Mouse (Mus musculus) thymus, adult 2 months (tissue): ENCODE measurements around the gene Oxsr1. TPM values are rescaled to one million over a fixed set of nuclear protein-coding genes. Genes with fewer than 3 reads are reported as not detected.

Source experiments
- DNase-seq: peaks from one replicate; pipeline ENCODE4 v3.0.0; 2021
- H3K27ac ChIP-seq: fragments of 200-500 bp; 2 replicates; pipeline ENCODE4 v1.5.1; 2012; ENCODE audit warnings: low read length, control low read depth; ENCODE audit not compliant: control insufficient read depth, insufficient read depth
- H3K27me3 ChIP-seq: fragments of 200-500 bp; 2 replicates; pipeline ENCODE4 v1.6.1; 2012; ENCODE audit warnings: mild to moderate bottlenecking, low read length, moderate library complexity, mixed read lengths; ENCODE audit not compliant: control insufficient read depth, insufficient read depth
- H3K36me3 ChIP-seq: fragments of 200-500 bp; 2 replicates; pipeline ENCODE4 v1.6.1; 2012; ENCODE audit warnings: mild to moderate bottlenecking, low read length, moderate library complexity; ENCODE audit not compliant: control insufficient read depth, insufficient read depth
- H3K4me1 ChIP-seq: fragments of 200-500 bp; replicated peaks from 2 replicates; pipeline ENCODE4 v1.6.1; 2012; ENCODE audit warnings: low read length; ENCODE audit not compliant: control insufficient read depth, insufficient read depth
- H3K4me3 ChIP-seq: fragments of 200-500 bp; 2 replicates; pipeline ENCODE4 v1.5.1; 2012; ENCODE audit warnings: mild to moderate bottlenecking, low read length, control low read depth, moderate library complexity; ENCODE audit not compliant: control insufficient read depth, insufficient read depth
- CTCF ChIP-seq: fragments of 200-500 bp; IDR thresholded peaks from 2 replicates; pipeline ENCODE4 v1.5.1; 2012; ENCODE audit warnings: mild to moderate bottlenecking, control low read depth, low read length, moderate library complexity, borderline replicate concordance; ENCODE audit not compliant: control insufficient read depth, poor library complexity, insufficient read depth; ENCODE audit errors: extremely low read depth
- POLR2A ChIP-seq: fragments of 200-500 bp; IDR thresholded peaks from 2 replicates; pipeline ENCODE4 v1.6.1; 2012; ENCODE audit warnings: mild to moderate bottlenecking, low read length, control low read depth, moderate library complexity; ENCODE audit not compliant: control insufficient read depth, poor library complexity, insufficient read depth; ENCODE audit errors: extremely low read depth
- WGBS: fragments of 180-500 bp; shearing (Covaris S2); methylation state at CpG from one replicate; pipeline ENCODE4 v1.1.7; 2018; 5-methylcytosine and 5-hydroxymethylcytosine counted together
- polyA plus RNA-seq: library from polyadenylated mRNA; depleted of rRNA; stranded (reverse); fragments of >200 nt; gene quantifications from 2 replicates; pipeline ENCODE4 v1.2.3, GENCODE M21; 2012

Oxsr1 gene
- polyA plus RNA-seq, 1 experiment = 25.3 TPM

DNA sequence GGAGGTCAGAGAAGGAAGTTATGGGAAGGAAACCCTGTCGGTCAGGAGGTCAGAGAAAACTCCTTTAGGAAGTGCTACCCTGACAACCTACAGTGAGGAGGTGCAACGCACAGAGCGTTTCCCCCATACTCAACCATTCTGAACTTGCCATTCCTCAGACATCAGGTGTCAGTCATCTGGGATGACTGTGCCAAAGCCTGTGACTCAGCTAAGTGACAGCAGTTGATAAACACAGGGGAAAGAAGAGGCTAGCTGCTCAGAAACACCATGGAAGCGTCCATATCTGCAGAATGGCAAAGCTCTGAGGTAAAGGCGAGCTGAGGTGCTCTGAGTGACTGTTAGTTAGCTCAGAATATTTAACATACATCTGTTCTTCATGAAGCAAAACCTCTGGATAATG, 64.1 kb downstream of the Oxsr1 start:
- peaks cover 7% of the 10 kb centered on the region for H3K36me3 ChIP-seq
- 94% methylated on average over 5 of the region's 5 CpGs for WGBS
- H3K27me3 ChIP-seq = no peaks in the 10 kb centered on the region
- H3K4me1 ChIP-seq = no peaks in the 10 kb centered on the region
- H3K27ac ChIP-seq = no peak overlapping the region
- no peak overlapping the region for H3K4me3 ChIP-seq
- no peak for DNase-seq
- no peak for TF ChIP-seq POLR2A
- no peak for TF ChIP-seq CTCF

DNA sequence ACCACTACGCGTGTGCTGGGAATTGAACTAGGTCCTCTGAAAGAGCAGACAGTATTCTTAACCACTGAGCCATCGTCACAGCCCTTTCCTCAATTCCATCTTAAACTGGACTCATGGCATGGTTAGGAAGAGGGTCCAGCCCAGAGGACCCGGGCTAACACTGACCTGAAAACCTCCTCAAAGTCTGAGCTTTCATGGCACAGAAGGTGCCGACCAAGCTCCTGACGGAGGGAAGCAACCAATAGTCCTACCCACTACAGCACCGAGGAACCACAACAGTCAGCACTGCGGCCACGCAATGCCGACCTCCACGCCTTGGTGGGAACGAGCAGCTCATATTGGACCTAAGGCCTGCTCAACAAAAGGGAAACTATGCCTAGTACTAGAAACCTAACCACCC, 66.1 kb downstream of the Oxsr1 start:
- DNase-seq = no peak
- Histone ChIP-seq H3K4me3 (no peak overlapping the region), H3K4me1 (no peaks in the 10 kb centered on the region), H3K27ac (no peak overlapping the region), H3K36me3 (peaks cover 4% of the 10 kb centered on the region; the same call in 1 of the 2 replicates), H3K27me3 (no peaks in the 10 kb centered on the region)
- WGBS = 98% methylated on average over 12 of the region's 12 CpGs
- TF ChIP-seq CTCF (no peak), POLR2A (no peak)

DNA sequence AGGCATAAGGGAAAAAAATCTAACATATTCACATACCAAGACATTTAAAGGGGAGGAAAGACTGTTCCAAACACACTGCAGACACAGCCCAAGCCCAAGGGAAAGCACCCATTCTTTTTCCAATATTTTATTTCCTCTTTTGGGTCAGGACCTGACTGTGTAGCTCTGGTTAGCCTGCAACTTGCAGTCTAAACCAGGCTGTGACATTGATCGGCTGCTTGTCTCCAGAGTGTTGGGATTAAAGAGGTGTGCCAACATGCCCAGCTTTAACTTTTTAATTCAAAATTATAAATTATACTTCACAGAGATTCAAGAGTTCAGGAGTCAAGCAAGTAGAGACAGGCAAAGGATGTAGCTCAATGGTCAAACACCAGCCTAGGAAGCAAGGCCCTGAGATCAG, 67.1 kb downstream of the Oxsr1 start:
- no peak for DNase-seq
- Histone ChIP-seq H3K4me1 (no peaks in the 10 kb centered on the region), H3K4me3 (no peak overlapping the region), H3K27me3 (no peaks in the 10 kb centered on the region), H3K27ac (no peak overlapping the region), H3K36me3 (peaks cover 12% of the 10 kb centered on the region)
- TF ChIP-seq CTCF = no peak
- no peak for TF ChIP-seq POLR2A
- 86% methylated on average over 1 of the region's 1 CpGs for WGBS

DNA sequence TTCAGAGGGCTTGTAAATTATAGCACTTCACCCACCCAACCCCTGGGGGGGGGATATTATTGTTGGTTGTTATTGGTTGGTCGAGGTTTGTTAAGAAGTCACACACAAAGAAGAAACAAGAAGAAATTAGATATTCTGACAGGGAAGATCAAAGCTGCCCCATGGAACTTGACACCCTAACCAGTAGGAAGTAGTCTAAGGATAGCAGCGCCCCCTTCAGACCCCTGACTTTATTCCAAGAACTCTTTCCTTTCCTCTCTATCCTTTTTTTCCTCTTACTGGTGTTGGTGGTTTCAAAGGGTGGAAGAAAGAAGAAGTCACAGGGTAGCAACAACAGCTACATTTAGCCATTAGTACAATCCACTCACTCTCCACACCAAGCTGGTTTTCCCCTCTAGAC, 68.0 kb downstream of the Oxsr1 start:
- Histone ChIP-seq H3K27me3 (no peaks in the 10 kb centered on the region), H3K4me1 (no peaks in the 10 kb centered on the region), H3K36me3 (peaks cover 12% of the 10 kb centered on the region), H3K4me3 (no peak overlapping the region), H3K27ac (no peak overlapping the region)
- TF ChIP-seq POLR2A (no peak), CTCF (no peak)
- DNase-seq = no peak
- WGBS = 97% methylated on average over 2 of the region's 2 CpGs

DNA sequence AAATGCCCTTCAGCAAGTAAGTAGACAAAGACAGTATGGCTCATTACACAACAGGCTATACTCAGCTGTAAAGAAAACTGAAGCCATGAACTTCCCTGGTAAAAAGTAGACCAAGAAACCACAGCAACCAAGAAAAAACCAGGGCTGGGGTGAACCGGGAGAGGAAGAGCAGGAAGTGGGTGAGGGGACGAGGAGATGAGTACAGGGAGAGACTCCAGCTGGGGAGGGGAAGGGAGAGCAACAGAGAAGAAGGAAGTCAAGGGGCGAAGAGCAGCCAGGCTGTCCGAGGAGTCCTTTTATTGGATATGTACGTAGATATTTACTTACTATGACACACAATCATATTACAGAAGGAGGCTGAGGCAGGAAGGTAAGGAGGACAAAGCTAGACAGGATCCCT, 74.2 kb downstream of the Oxsr1 start:
- WGBS = 11% methylated on average over 5 of the region's 5 CpGs
- DNase-seq = peak; percentile 8
- H3K27ac ChIP-seq = no peak overlapping the region
- no peak overlapping the region for H3K4me3 ChIP-seq
- peaks cover 6% of the 10 kb centered on the region; the same call in 1 of the 2 replicates for H3K4me1 ChIP-seq
- peaks cover 14% of the 10 kb centered on the region for H3K36me3 ChIP-seq
- TF ChIP-seq CTCF = no peak
- TF ChIP-seq POLR2A = no peak
- no peaks in the 10 kb centered on the region for H3K27me3 ChIP-seq

GRCm38 (mm10) chr9:119246826-119247225, 75.4 kb downstream of the Oxsr1 start:
- WGBS = 79% methylated on average over 5 of the region's 5 CpGs
- Histone ChIP-seq H3K27ac (no peak overlapping the region), H3K36me3 (peaks cover 14% of the 10 kb centered on the region), H3K4me1 (peaks cover 6% of the 10 kb centered on the region; the same call in 1 of the 2 replicates), H3K4me3 (no peak overlapping the region), H3K27me3 (no peaks in the 10 kb centered on the region)
- no peak for DNase-seq
- TF ChIP-seq POLR2A (no peak), CTCF (no peak)

DNA sequence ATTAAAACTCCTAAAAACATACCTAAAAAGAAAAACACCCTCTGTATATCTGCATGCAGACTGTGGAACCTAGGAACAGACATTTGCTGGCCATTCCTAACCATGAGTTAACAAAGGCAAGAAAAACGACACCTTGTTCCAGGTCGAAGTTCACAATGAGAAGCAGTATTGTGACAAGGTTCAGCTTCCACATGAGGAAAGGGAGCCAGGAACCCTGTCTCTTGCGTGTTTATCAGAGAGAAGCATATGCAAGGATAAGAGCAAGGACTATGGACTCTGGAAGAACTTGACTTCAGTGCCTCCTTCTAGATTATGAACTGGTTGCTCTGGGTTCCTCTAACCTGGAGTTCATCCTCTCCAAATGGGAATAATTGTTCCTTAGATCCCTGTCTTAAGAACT, 78.2 kb downstream of the Oxsr1 start:
- Histone ChIP-seq H3K27ac (no peak overlapping the region), H3K27me3 (no peaks in the 10 kb centered on the region), H3K4me3 (no peak overlapping the region), H3K4me1 (peaks cover 6% of the 10 kb centered on the region; the same call in 1 of the 2 replicates), H3K36me3 (peaks cover 25% of the 10 kb centered on the region)
- no peak for DNase-seq
- TF ChIP-seq POLR2A = no peak
- no peak for TF ChIP-seq CTCF
- WGBS = 95% methylated on average over 3 of the region's 3 CpGs
